Mouse (Mus musculus): Measurements from ENCODE around the gene Notch4.

Notch4 gene

DNA sequence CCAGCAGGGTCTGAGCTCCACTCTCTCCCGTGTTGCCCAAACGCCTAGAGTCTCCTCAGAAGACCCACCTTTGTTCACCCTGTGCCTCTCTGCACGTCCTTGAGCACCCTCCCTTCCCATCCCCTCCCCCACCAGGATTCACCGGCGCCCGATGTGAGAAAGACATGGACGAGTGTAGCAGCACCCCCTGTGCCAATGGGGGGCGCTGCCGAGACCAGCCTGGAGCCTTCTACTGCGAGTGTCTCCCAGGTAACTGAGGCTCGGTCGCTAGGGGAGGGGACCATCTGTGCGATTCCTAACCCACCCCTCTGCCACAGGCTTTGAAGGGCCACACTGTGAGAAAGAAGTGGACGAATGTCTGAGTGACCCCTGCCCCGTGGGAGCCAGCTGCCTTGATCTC is 8.3 kb downstream of the Notch4 start:
- no peak for DNase-seq

DNA sequence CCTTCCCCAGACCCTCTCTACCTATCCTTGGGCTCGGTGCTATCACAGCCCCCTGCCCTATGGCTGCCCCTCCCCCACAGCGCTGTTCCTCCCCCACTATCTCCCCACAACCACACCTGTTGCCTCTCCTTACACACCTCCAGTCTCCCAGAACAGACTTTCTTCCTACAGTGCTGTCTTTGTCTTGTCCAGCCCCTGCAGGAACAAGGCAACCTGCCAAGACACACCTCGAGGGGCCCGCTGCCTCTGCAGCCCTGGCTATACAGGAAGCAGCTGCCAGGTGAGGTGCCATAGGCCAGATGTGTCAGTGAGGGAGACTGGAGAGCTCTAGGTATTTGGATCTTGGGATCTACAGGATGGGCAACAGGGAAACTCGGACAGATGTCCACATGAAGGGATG is 12.5 kb downstream of the Notch4 start:
- no peak for DNase-seq

DNA sequence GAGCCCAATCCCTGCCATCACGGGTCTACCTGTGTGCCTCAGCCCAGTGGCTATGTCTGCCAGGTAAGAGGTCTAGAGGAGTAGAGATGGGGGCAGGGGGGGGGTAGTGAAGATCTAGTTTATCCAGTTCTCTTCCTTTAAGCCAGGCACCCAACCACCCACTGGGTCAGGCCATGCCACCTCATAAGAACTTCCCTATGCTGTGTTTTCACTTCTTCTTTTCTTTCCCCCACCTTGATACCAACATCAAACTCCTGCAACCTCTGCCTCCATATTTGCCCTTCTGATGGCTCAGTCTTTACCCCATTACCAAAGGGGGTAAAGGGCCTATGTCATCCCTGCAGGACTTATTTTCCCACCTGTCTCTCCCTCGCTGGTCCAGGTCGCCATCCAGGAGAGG is 14.0 kb downstream of the Notch4 start:
- DNase-seq = no peak

DNA sequence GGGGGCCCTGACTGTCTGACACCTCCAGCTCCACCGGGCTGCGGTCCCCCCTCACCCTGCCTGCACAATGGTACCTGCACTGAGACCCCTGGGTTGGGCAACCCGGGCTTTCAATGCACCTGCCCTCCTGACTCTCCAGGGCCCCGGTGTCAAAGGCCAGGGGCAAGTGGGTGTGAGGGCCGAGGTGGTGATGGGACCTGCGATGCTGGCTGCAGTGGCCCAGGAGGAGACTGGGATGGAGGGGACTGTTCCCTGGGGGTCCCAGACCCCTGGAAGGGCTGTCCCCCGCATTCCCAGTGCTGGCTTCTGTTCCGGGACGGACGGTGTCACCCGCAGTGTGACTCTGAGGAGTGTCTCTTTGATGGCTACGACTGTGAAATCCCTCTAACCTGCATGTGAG is 18.5 kb downstream of the Notch4 start:
- DNase-seq = no peak

DNA sequence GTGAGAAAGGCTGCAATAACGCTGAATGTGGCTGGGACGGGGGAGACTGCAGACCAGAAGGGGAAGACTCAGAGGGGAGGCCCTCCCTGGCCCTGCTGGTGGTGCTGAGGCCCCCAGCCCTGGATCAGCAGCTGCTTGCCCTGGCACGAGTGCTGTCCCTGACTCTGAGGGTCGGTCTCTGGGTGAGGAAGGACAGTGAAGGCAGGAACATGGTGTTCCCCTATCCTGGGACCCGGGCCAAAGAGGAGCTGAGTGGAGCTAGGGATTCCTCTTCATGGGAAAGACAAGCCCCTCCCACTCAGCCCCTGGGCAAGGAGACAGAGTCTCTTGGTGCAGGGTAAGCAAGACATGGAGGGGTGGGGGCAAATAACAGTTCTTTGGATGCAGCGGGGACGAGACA is 19.3 kb downstream of the Notch4 start:
- DNase-seq = peak; percentile 43

DNA sequence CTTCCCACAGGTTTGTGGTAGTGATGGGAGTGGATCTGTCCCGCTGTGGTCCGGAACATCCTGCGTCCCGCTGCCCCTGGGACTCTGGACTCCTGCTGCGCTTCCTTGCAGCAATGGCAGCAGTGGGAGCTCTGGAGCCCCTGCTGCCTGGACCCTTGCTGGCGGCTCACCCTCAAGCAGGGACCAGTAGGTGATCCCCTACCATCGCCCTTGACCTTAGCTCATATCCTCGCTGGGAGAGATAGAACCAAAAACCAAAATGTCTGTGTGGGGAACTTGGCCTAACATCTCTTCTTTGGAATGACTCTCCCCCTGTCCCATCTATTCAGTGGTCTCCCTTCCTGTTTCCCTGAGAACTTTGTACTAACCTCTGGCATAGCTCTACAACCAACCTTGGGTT is 19.8 kb downstream of the Notch4 start:
- DNase-seq = no peak

DNA sequence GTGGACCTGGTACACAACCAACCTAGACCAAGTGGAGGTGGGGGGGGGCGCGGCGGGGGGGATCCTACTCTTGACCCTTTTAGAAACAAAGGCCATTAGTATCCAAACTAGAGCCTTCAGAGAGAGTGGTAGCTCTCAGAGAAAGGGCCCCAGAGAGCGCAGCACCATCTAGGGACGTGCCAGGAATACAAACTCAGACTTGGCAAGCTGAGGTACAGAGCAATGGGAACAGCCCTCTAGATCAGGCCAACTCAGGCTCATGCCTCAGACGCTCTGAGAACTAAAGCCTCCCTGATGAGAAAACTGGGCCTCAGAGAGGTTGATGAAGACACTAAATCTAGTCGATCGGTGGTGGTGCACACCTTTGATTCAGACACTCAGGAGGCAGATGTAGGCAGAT is 21.1 kb downstream of the Notch4 start:
- DNase-seq = peak; percentile 35

DNA sequence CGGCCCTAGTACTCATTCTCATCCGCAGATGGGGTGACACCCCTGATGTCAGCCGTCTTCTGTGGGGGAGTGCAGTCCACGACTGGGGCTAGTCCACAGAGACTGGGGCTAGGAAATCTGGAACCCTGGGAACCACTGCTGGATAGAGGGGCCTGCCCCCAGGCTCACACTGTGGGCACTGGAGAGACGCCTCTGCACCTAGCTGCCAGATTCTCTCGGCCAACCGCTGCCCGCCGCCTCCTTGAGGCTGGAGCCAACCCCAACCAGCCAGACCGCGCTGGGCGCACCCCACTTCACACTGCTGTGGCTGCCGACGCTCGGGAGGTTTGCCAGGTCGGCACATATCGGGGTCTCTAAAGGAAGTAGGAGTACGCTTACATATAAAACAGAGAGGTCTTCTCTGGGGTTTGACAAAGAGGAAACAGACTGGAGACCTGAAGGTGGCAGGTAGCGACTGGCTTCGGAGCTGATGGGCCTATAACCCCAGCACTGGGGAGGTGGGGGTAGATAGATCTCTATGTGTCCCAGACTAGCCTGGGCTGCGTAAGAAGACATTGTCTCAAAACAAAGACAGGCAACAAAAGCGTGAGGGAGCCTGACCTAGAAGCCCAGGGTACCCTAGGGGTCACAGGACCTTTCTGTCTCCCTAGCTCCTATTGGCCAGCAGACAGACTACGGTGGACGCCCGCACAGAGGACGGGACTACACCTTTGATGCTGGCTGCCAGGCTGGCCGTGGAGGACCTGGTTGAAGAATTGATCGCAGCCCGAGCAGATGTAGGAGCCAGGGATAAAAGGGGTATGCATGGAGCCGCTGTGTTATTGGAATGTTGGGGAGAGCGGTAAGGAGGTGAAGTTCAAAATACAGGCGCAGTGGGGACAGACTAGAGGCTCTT is 22.1 kb downstream of the Notch4 start:
- DNase-seq = peak; percentile 66

DNA sequence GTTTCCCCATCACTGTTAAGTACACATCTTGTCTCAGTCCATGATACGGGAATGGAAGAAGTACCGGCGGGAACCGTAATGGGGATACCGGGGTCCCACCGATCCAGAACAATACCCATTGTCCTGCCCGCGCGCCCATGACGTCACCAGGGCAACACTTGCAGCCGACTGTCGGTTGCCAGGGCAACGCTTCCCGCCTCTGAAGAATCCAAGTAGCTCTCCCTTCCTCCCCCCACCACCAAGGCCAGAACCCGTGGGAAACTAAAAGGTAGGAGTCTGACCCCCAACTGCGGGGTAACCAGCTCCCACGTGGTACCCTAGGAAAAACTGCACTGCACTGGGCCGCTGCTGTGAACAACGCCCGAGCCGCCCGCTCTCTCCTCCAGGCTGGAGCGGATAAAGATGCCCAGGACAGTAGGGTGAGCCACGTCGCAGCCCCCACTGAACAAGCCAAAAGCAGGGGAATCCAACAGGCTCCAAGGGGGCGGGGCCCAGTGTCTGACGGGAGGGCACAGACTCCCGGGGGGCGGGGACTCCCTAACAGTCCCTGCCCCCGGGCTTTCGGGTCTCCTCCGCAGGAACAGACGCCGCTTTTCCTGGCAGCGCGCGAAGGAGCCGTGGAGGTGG is 22.8 kb downstream of the Notch4 start:
- DNase-seq = peak; percentile 91

DNA sequence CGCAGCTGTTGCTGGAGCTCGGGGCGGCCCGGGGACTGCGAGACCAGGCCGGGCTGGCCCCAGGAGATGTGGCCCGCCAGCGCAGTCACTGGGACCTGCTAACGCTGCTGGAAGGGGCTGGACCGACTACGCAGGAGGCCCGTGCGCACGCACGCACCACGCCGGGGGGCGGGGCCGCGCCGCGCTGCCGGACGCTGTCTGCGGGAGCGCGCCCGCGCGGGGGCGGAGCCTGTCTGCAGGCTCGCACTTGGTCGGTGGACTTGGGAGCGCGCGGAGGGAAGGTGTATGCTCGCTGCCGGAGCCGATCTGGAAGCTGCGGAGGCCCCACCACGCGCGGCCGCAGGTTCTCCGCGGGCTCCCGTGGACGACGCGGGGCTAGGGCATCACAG is 23.3 kb downstream of the Notch4 start:
- DNase-seq = peak; percentile 98

DNA sequence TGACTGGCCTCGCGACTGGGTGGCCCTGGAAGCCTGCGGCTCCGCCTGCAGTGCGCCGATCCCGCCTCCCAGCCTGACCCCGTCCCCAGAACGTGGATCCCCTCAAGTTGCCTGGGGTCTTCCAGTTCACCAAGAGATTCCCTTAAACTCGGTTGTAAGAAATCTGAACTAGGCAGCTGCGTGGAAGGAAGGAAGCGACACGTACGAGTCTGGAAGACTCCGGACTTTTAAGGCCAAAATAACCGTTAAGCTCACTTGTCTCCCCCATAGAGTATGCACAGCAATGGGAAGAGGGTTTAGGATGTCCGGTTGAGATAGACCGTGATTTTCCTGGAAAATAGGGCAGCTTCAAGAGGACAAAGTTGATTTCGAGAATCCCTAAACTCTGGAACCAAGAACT is 23.7 kb downstream of the Notch4 start:
- DNase-seq = no peak

DNA sequence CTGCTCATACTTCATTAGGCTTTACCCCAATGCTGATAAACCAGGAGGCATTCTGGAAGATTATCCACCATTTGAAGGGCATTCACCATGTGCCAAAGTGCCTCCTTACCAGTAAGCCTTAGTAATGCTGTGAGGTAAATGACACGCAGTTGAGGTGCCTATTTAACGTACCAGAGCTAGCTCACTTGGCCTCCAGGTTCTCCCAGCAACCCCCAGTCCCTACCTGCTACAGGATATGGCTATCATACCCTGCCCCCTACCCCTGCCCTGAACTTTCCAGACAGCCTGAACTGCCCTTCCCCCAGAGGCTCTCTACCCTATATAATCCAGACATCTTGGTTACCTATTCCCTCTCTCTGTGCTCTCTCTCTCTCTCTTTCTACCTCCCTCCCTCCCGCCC is 24.7 kb downstream of the Notch4 start:
- DNase-seq = peak; percentile 54

DNA sequence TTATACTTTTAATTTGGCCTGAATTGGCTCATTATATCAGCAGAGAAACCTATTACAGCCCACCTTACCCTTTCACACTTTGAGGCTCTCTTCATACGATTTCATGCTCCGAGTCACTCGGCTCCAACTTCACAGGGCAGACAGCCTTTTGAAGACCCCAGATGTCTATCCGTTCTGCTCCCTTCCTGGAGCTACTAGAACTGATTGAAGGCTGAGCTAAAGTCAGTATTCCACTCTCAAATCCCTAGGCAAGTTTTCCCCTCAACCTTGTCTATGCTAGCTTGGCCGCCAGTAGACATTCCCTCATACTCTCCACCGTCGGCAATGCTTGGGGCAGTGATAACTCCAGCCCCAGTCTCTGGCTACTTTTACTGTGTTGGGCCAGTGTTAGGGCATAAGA is 25.1 kb downstream of the Notch4 start:
- DNase-seq = no peak

DNA sequence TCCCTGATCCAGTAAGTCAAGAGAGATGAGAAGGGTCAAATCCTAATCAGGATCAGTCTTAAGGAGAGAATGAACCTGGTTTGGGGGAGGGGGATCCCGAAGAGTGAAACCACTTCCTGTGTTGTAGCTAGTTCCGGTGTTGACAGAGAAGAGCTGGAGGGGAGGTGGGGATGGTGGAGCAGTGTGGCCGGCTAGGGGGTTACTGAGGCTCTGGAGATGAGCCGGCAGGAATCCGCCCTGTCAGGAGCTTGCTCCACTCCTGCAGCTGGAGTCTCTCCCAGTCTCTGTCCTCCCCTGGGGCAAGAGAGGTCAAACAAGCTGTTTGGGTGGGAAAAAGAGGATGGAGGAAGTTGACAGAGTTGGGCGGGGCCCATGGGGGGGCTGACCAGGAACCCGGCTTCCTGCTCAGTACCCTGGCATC is 25.6 kb downstream of the Notch4 start, which contains the start of gene Gpsm3:
Gene Gpsm3, plus strand, starts transcription at position 126 of the 421 bp plus-strand sequence.
- peak; percentile 67 for DNase-seq

DNA sequence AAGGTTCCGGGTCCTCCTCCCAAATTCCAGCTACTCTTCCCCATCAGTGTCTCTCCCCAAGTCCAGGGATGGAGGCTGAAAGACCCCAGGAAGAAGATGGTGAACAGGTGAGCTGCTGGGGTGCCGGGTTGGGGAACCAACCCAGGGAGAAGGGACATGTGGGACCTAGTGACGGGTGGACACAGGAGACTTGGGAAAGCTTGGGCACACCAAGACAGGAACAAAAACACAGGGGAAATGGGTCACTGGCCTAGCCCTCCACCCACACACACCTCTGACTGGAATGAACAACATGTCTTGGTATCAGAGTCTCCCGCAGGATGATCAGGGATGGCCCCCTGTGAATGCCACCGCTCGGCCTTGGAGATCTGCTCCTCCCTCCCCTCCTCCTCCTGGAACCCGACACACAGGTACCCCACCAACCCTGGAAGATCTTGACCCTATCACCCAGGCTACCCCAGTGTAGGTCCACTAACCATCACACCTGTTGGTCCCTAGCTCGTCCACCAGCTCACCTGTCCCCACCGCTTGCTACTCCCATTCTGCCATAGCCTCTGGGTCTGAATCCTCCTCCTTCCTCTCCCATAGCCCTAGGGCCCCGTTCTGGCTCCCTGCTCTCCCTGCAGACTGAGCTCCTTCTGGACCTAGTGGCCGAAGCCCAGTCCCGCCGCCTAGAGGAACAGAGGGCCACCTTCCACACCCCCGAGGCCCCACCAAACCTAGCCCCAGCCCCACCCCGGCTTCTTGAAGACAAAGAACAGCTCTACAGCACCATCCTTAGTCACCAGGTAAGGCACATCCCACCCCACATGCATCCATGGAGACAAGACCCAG is 26.3 kb downstream of the Notch4 start:
- DNase-seq = peak; percentile 63

DNA sequence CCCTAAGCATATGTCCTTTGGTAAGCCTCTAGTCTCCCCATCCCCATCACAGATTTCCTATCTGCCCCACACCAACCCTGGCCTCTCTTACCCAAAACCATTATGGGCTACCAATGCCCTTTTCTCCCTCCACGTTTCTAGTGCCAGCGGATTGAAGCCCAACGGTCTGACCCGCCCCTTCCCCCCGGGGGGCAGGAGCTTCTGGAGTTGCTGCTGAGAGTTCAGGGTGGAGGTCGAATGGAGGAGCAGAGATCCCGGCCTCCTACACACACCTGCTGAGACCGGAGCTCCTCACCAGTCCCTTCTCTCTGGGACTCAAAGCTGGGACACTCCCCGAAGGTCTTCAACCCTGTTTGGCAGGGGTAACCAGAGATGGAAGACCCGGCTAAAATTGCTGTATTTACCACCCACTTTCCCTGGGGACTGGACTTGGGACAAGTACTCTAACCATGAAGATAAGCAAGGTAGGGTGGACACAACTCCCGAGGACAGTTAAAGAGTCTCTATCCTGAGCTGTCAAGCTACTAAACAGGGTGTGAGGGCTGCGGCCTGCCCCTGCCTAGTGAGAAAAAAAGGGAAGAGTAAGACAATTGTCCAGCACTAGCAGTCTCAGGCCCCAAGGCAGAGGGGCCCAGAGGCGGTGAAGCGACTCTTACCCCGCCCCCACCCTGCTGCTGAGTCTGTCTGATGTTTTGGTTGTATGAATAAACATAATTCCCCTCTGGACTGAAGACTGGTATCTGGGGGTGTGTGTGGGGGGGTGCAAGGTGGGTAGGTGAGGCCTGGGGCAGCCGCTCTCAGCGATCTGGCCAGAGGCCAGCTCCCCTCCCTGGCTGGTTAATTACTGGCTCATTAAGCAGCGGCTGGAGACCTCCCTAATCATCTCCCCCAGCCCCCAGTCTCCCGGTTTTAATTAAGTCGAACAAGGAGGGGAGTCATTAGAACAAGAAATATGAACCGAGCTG is 27.2 kb downstream of the Notch4 start, which contains the start of gene Pbx2:
Gene Pbx2, plus strand, starts transcription at position 238 of the 965 bp plus-strand sequence.
- DNase-seq = peak; percentile 73

DNA sequence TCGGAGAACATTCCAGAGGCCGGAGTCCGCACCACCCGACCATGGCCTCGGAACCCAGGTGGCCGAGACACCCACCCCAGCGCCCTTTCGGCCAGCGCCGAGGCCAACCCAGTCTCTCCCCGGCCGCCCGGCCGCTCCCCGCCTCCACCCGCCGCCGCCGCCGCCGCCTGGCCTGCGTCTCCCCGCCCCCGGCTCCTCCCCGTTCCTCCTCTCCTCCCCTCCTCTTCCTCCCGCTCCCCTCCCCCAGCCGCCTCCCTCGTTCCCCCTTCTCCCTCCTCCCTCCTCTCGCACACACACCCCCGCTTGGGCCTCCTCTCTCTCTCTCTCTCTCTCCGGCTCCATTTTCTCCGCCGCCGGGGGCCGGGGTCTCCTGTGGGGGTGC is 27.9 kb downstream of the Notch4 start:
- peak; percentile 82 for DNase-seq

DNA sequence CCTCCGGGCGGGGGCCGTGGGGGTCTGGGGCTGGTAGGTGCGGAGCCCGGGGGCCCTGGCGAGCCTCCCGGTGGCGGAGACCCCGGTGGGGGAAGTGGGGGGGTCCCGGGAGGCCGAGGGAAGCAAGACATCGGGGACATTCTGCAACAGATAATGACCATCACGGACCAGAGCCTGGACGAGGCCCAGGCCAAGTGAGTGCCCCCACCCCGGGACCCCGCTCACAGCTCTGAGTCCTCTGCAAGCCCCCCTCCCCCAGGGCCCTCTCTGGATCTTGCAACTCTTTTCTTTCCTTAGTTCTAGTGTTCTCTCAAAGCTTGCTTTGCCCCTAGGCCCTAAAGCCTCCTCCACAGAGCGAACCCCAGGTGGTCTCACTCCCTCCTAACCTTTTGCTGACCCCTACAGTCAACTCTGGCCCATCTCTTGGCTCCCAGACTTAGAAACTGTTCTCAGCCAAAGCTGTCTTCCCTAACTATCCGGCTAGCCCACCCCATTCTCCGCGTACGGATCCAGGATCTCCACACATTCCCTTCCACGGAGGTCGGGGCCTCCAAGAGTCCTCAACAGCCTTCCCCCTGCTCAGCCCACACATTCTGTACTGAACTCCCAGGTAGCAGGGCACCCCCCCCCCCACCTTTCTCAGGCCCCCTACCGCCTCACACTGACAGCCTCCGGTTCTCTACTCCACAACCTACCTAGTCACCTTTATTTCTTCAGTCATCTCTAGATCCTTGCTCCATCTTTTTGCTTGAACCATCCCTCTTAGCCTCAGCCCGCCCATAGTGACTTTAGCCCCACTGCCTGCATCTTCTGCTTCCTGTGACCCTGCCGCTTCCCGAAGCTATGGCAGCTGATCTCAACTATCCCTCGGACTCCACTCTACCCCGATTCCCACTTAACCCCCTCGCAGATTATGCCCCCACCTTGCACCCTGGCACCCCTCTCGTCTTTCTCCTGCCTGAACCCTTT is 28.8 kb downstream of the Notch4 start:
- DNase-seq = peak; percentile 82

DNA sequence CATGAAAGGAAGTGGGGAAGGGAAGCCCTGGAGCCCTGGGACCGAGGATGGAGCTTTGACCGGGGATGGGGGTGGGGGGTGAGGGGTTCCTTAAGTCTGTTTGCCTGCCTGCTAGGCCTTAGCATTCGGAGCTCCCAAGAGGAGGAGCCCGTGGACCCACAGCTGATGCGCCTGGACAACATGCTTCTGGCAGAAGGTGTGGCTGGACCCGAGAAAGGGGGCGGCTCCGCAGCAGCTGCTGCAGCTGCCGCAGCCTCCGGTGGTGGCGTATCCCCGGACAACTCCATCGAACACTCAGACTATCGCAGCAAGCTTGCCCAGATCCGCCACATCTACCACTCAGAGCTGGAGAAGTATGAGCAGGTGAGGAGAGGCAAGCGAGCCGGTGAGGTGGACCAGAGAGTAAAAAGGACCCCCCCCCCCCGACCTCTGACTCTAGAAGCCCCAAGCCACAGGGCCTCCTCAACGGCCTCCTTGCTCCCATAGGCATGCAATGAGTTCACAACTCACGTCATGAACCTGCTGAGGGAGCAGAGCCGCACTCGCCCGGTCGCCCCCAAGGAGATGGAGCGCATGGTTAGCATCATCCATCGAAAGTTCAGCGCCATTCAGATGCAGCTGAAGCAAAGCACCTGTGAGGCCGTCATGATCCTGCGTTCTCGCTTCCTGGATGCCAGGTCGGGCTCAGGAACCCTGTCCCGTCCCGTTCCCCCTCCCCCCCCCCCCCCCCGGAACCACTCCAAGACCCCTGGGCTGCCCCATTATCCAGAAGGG is 29.9 kb downstream of the Notch4 start:
- peak; percentile 60 for DNase-seq

DNA sequence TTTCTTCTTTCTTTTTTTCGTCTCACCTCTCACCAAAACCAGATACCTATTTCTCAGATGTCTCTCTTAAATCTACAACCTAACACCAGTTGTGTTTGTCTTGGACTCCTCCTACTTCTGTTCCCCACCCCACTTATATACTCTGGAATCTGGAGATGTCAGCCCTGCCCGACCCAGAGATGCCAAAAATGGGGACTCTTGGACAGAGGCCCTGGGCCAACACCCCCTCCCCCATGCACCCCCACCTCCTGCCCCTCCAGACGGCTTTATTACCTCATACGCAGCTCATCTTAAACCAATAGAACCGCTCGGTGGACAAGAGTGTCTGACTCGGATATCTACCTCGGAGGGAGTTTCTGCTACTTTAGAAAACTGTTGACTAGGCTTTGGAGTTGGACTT is 32.0 kb downstream of the Notch4 start:
- no peak for DNase-seq

Measured in cerebellum, adult 11-12 months (tissue).